Mouse (Mus musculus) kidney, embryonic 15.5 days (tissue): ENCODE results near the gene Rbm47. TPM values are rescaled to one million over a fixed set of nuclear protein-coding genes. Genes with fewer than 3 reads are reported as not detected.
"Not testable (repeated sequence)": the region's sequence is repeated elsewhere in the genome, so short reads cannot be mapped to it uniquely, and the experiment has no call there.

Source experiments
- ATAC-seq: fragments of 200-750 bp; cut with Nextera tagmentation; replicated peaks from 2 replicates; pipeline ENCODE4 v1.8.0; 2017; ENCODE audit warnings: moderate TSS enrichment; ENCODE audit not compliant: low FRiP score
- H3K27ac ChIP-seq: fragments of 300-500 bp; sonication (generic); 2 replicates; pipeline ENCODE4 v1.5.1; 2015; ENCODE audit warnings: mild to moderate bottlenecking, inconsistent platforms
- H3K27me3 ChIP-seq: fragments of 300-500 bp; sonication (generic); 2 replicates; pipeline ENCODE4 v1.6.1; 2015; ENCODE audit warnings: inconsistent platforms
- H3K36me3 ChIP-seq: fragments of 300-500 bp; sonication (generic); 2 replicates; pipeline ENCODE4 v1.6.1; 2015; ENCODE audit warnings: inconsistent platforms
- H3K4me1 ChIP-seq: fragments of 300-500 bp; sonication (generic); 2 replicates; pipeline ENCODE4 v1.6.1; 2015; ENCODE audit warnings: inconsistent platforms
- H3K4me2 ChIP-seq: fragments of 300-500 bp; sonication (generic); 2 replicates; pipeline ENCODE4 v1.6.1; 2015; ENCODE audit warnings: moderate library complexity, mild to moderate bottlenecking, inconsistent platforms
- H3K4me3 ChIP-seq: fragments of 300-500 bp; sonication (generic); replicated peaks from 2 replicates; pipeline ENCODE4 v1.5.1; 2015; ENCODE audit warnings: mild to moderate bottlenecking, inconsistent platforms
- H3K9ac ChIP-seq: fragments of 300-500 bp; sonication (generic); 2 replicates; pipeline ENCODE4 v1.6.1; 2015; ENCODE audit warnings: mild to moderate bottlenecking, inconsistent platforms
- H3K9me3 ChIP-seq: fragments of 300-500 bp; sonication (generic); replicated peaks from 2 replicates; pipeline ENCODE4 v1.6.1; 2016; ENCODE audit warnings: inconsistent platforms
- WGBS: fragments of 180-500 bp; shearing (Covaris S2); methylation state at CpG from one replicate; pipeline ENCODE4 v1.1.7; 2015; ENCODE audit warnings: mixed read lengths; 5-methylcytosine and 5-hydroxymethylcytosine counted together
- polyA plus RNA-seq: library from polyadenylated mRNA; unstranded; fragments of >200 nt; fragmentation: Nextera tagmentation; extraction: Ambion mirVana; gene quantifications from 2 replicates; pipeline ENCODE4 v1.2.1, GENCODE M21; 2015

Gene Rbm47
- polyA plus RNA-seq, 1 experiment from 2014 or later = 60.6 TPM

DNA sequence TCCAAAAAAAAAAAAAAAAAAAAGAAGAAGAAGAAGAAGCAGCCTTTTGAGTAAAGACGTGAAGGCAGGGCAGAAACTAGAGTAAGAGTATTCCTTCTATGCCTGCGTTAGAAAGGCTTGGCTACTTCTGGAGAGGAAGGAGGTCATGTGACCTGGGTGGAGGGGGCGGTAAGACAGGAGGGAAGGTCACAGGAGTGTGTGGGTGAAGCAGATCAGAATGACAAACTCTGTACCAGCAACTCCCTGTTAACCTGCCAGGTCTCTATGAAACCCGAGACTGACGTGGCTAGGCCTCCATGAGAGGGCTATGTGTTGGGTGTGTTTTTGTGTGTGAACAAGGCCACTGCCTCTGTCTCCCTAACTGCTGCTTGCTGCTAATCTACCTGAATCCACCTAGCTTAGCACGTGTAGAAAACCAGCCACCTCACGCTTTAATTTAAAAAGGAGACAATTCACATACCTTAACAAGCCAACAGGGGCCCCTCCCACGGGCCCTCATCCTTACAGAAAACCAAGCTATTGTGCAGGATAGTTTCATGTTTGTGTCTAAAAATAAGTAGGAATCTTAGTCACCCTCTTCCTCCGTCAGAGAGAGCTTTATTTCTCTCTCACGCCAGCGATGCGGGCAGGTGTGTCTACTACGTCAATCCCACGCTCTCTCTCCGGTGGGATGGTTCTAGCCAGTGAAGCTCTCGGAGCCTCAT lies 17.7 kb upstream of the Rbm47 start:
- no peak overlapping the region for H3K4me3 ChIP-seq
- no peak overlapping the region for H3K9ac ChIP-seq
- no peaks in the 10 kb centered on the region for H3K9me3 ChIP-seq
- 0 out of 2 replicates have a peak, but pooled peaks cover 2% of the 10 kb centered on the region for H3K4me1 ChIP-seq
- H3K27ac ChIP-seq = no peak overlapping the region
- H3K27me3 ChIP-seq = no peaks in the 10 kb centered on the region
- no peak overlapping the region for H3K4me2 ChIP-seq
- no peaks in the 10 kb centered on the region for H3K36me3 ChIP-seq
- WGBS = 67% methylated on average over 16 of the region's 16 CpGs
- no peak for ATAC-seq

DNA sequence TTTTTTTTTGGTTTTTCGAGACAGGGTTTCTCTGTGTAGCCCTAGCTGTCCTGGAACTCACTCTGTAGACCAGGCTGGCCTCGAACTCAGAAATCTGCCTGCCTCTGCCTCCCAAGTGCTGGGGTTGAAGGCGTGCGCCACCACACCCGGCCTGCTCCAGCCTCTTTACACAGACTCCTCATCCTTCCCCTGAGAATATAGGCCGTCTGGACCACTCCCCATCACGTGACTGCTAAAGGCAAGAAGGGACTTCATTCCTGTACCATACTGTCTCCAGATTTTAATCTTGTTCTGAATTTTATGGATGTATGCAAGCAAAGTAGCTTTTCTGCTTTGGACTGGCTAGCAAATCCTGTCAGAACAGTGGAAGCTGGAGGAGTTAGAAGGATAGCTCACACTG lies 15.7 kb upstream of the Rbm47 start:
- not testable (repeated sequence) for H3K9ac ChIP-seq, H3K4me1 ChIP-seq

DNA sequence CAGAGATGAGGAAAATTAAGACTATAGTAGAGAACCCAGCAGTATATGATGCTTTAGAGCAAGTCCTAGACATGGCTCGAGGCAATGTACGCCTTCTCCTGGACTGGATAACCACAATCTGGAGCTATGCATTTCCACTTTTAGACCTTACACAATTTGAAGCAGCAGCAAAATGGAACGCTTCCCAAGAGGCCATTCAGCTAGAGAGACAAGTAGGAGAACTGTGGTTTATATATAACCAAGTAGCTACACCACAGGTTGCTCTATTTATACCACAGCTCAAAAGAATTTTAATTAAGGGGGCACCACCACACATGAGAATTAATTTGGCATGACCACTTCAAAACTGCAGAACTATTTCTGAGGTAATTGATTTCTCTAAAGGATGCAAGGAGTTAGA lies 9.2 kb upstream of the Rbm47 start:
- Histone ChIP-seq H3K9me3 (no peaks in the 10 kb centered on the region), H3K36me3 (no peaks in the 10 kb centered on the region), H3K27ac (peak overlapping the region; percentile 45; the same call in 1 of the 2 replicates), H3K27me3 (no peaks in the 10 kb centered on the region), H3K4me2 (no peak overlapping the region), H3K4me3 (no peak overlapping the region), H3K9ac (no peak overlapping the region), H3K4me1 (peaks cover 12% of the 10 kb centered on the region; the same call in 1 of the 2 replicates)
- WGBS = 79% methylated on average over 3 of the region's 3 CpGs
- ATAC-seq = peak; percentile 64; the same call in 1 of the 2 replicates

More for the DNA sequence above, 15.7 kb upstream of the Rbm47 start:
- H3K27me3 ChIP-seq, H3K9me3 ChIP-seq, H3K4me2 ChIP-seq, H3K36me3 ChIP-seq, ATAC-seq, H3K4me3 ChIP-seq, H3K27ac ChIP-seq: not testable (repeated sequence)
- 92% methylated on average over 6 of the region's 7 CpGs for WGBS

DNA sequence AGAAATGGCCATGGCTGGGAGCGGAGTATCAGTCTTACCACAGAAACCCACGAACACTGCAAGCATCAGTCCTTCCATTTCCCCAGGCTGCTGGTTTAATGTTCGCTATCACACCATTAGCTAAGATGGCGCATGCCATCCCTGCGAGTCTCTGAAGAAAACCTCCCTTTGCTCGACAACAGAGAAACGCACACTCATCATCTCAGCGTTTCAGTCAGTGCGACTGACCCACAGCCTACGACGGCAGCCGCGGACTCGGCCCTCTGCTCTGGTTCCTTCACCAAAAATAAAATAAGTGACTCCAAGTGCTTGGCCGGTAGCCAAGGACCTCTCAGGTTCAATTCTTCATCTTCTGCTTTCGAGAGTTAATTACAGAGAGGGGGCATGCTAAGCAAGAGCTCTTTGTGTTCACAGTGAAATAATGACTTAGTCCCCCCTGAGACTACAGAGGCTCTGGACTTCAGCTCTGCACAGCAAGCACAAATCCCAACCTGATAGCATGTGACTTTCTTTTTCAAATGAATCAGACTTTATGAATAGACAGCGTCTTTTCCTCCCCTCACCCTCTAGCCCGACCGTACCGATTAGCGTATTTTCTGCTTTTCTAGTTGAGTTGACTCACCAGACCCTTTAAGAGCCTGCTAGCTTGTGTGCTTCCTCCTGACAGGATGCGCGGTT lies 1.4 kb upstream of the Rbm47 start:
- peak overlapping the region; percentile 24; the same call in 1 of the 2 replicates for H3K4me2 ChIP-seq

DNA sequence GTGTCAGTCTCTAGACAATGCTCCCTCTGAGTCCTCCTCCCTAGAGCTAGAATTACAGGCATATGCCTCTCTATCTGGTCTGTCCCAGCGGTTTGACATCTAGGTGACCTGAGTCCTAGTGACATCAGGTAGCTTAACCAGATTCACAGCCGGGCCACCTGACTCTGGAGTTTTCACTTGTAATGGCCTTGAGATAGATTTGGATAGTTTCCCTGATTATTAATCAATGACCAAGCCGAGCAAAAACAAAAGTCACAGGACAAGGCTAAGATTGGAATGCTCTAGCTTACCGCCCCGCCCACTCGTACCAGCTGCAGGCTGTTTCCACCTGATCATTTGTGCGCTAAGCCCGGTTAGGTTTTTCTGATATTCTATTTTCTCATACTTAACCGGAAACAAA lies 2.3 kb downstream of the Rbm47 start:
- Histone ChIP-seq H3K4me3 (no peak overlapping the region), H3K4me2 (no peak overlapping the region), H3K36me3 (no peaks in the 10 kb centered on the region), H3K9ac (no peak overlapping the region), H3K9me3 (no peaks in the 10 kb centered on the region), H3K27ac (no peak overlapping the region), H3K4me1 (peaks cover 8% of the 10 kb centered on the region; the same call in 1 of the 2 replicates), H3K27me3 (no peaks in the 10 kb centered on the region)
- 68% methylated on average over 9 of the region's 9 CpGs for WGBS
- ATAC-seq = no peak

More for the DNA sequence above, 1.4 kb upstream of the Rbm47 start:
- no peaks in the 10 kb centered on the region for H3K27me3 ChIP-seq
- H3K4me3 ChIP-seq = no peak overlapping the region
- H3K9me3 ChIP-seq = no peaks in the 10 kb centered on the region
- H3K9ac ChIP-seq = no peak overlapping the region
- WGBS = 59% methylated on average over 23 of the region's 23 CpGs
- H3K36me3 ChIP-seq = no peaks in the 10 kb centered on the region
- no peaks in the 10 kb centered on the region; the same call in 1 of the 2 replicates for H3K4me1 ChIP-seq
- no peak for ATAC-seq
- no peak overlapping the region for H3K27ac ChIP-seq

DNA sequence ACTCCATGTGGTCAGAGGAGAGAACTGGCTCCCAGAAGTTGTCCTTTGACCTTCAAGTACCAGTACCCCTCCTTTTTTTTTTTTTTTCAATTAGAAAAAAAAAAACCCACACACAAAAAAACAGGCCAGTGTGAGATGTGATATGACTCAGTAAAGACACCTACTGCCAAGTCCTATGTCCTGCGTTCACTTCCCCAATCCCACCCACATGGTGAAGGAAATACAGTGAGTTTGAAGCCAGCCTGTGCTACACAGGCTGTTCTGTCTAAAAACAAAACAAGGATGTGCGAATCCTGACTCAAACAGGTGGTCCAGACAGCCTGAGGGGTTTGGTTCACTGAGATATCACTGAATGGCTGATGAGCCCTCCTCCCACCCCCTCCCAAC lies 3.8 kb downstream of the Rbm47 start:
- H3K36me3 ChIP-seq = no peaks in the 10 kb centered on the region
- no peaks in the 10 kb centered on the region for H3K27me3 ChIP-seq
- no peak overlapping the region for H3K27ac ChIP-seq
- no peaks in the 10 kb centered on the region for H3K9me3 ChIP-seq
- no peak overlapping the region for H3K4me2 ChIP-seq
- WGBS = 91% methylated on average over 2 of the region's 2 CpGs
- ATAC-seq = no peak
- H3K4me1 ChIP-seq = peaks cover 8% of the 10 kb centered on the region; the same call in 1 of the 2 replicates
- H3K4me3 ChIP-seq = no peak overlapping the region
- no peak overlapping the region for H3K9ac ChIP-seq

DNA sequence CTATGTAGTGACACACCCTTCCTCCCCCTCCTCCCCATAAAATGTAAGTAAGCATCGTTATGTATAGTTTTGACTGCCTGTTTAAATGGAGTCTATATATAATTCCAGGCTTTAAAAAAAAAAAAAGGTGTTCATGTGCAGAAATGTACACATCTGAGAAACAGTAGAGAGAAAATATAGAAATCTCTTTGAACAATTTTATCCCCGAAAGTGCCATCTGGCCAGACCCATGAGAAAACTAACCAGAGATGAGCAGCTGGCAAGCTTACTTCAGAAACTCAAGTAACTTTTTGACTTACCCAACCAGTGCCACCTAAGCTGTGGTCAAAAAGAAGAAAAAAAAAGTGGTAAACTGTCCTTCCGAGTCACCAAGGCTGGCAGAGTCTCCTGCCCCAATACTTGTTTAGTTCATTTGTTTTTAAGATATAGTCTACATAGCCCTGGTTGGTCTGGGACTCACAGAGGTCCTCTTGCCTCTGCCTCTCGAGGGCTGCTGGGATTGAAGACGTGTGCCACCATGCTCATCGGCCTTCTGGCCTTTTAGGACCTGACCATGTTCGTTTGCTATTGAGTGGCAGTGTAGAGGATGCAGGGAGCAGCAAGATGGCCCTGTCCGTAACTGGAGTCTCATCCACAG lies 4.3 kb downstream of the Rbm47 start:
- Histone ChIP-seq H3K36me3 (no peaks in the 10 kb centered on the region), H3K9me3 (no peaks in the 10 kb centered on the region), H3K4me1 (peaks cover 8% of the 10 kb centered on the region; the same call in 1 of the 2 replicates), H3K27ac (no peak overlapping the region), H3K4me3 (no peak overlapping the region), H3K9ac (no peak overlapping the region), H3K27me3 (no peaks in the 10 kb centered on the region), H3K4me2 (no peak overlapping the region)
- no peak for ATAC-seq
- 89% methylated on average over 8 of the region's 8 CpGs for WGBS

DNA sequence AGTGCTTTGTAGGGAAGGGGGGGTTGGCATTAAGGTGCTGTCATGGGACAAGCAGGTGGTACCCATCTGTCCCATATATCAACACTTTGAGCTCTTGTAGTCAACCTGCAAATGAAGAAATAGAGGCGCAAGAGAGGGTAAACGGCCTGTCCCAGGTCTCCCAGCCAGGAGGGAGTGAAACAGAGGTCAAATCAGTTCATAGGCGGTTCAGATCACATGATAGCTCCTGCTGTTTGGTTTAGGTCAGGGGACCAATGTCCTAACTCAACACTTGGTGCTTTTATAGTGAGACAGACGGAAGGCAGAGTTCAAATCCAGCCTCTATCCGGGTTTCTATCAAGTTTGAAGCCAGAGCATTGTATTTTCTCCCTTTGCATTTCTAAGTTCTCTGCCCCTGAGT lies 6.0 kb downstream of the Rbm47 start:
- H3K27me3 ChIP-seq = no peaks in the 10 kb centered on the region
- H3K9ac ChIP-seq = no peak overlapping the region
- H3K4me2 ChIP-seq = no peak overlapping the region
- no peak for ATAC-seq
- H3K4me1 ChIP-seq = peaks cover 8% of the 10 kb centered on the region; the same call in 1 of the 2 replicates
- H3K4me3 ChIP-seq = no peak overlapping the region
- no peaks in the 10 kb centered on the region for H3K36me3 ChIP-seq
- WGBS = 71% methylated on average over 5 of the region's 5 CpGs
- no peaks in the 10 kb centered on the region for H3K9me3 ChIP-seq
- no peak overlapping the region for H3K27ac ChIP-seq

DNA sequence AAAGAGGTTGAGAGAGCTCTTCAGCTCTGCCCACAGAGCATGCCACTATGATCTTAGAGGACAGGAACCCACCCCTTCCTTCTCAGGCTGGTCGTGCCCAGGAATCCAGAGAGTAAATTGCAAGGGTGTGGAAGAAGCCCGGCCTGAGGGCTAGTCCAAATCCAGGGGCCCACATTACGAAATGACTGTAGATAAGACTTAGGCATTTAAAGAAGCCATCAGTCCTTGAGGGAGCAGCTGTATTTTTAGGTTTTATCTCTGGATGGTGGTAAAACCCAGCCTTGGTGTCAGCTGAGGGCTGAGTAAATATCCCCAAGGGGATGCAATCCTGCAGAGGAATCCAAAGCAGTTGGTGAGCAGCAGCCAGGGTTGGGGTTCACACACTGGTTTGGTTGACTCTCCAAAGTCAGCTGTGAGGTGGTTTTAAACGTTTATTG lies 6.7 kb downstream of the Rbm47 start:
- Histone ChIP-seq H3K27me3 (no peaks in the 10 kb centered on the region), H3K9me3 (no peaks in the 10 kb centered on the region), H3K27ac (no peak overlapping the region), H3K4me2 (no peak overlapping the region), H3K4me1 (peaks cover 8% of the 10 kb centered on the region; the same call in 1 of the 2 replicates), H3K4me3 (no peak overlapping the region), H3K9ac (no peak overlapping the region), H3K36me3 (no peaks in the 10 kb centered on the region)
- WGBS = 39% methylated on average over 4 of the region's 4 CpGs
- ATAC-seq = no peak

DNA sequence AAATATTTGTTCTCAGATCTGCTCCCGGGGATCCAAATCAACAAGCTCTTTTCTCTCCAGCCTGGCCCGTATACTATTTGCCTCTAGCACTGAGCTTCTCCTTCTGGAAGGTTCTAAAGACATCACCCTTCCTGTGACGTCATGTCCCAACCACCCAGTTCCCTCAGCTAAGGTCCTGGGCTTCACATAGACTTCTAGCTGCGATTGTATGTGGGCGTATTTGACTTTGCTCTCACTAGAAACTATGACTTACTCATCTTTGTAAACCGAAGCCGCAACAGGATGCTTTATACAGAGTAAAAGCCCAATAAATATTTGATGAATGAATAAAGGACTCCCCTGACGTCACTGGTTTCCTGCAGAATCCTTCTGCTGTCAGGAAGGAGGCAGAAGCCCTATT lies 7.2 kb downstream of the Rbm47 start:
- Histone ChIP-seq H3K4me3 (no peak overlapping the region), H3K36me3 (no peaks in the 10 kb centered on the region), H3K4me1 (peaks cover 8% of the 10 kb centered on the region; the same call in 1 of the 2 replicates), H3K4me2 (no peak overlapping the region), H3K27me3 (no peaks in the 10 kb centered on the region), H3K9me3 (no peaks in the 10 kb centered on the region), H3K9ac (no peak overlapping the region), H3K27ac (no peak overlapping the region)
- 73% methylated on average over 8 of the region's 8 CpGs for WGBS
- ATAC-seq = no peak

DNA sequence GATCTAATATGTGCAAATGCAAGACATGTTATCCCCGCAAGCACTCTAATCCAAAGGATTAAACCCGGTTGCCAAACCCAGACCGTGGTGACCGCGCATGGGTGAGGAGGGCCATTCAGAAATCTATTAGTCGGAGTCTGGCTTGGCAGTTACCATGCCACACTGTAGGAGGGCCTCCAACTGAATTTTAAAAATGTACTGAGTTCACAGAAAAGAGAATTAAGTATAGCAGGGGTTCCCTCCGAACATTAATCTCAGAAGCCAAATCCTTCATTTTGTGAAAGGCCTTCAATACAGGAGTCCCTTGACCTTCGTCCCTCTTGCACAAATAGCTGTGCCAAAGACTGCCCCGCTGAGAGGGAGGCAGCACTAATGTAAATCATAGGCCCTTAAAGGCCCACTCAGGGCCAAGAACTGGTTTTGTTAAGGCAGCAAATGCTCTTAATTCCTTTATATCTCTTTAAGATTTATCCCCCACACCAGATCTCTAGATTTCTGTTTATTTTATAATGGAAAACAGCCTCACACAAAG lies 16.4 kb downstream of the Rbm47 start:
- Histone ChIP-seq H3K4me1 (peaks cover 15% of the 10 kb centered on the region), H3K9ac (no peak overlapping the region), H3K4me2 (no peak overlapping the region), H3K27me3 (peaks cover 25% of the 10 kb centered on the region), H3K4me3 (no peak overlapping the region), H3K36me3 (no peaks in the 10 kb centered on the region), H3K9me3 (no peaks in the 10 kb centered on the region), H3K27ac (no peak overlapping the region)
- WGBS = 80% methylated on average over 9 of the region's 9 CpGs
- no peak for ATAC-seq

DNA sequence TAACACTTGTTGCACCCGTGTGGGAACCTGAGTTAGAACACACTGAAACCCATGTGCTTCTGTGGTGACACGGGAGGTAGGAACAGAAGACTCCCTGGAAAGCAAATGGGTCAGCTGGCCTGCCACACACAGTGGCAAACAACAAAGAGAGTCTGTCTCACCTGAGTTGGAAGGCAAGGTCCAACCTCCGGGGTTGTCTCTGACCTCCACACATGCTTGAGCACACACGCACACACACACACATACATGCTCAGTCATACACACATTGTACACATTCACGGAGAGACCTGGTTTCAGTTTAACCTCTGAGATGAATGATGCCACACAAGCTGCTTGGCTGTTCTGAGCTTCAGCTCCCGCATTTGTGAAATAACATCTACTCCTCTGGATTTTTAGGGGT lies 18.3 kb downstream of the Rbm47 start:
- Histone ChIP-seq H3K9ac (no peak overlapping the region), H3K27me3 (peaks cover 30% of the 10 kb centered on the region), H3K4me2 (no peak overlapping the region), H3K4me3 (no peak overlapping the region), H3K9me3 (no peaks in the 10 kb centered on the region), H3K36me3 (no peaks in the 10 kb centered on the region), H3K27ac (no peak overlapping the region), H3K4me1 (peaks cover 25% of the 10 kb centered on the region)
- WGBS = 80% methylated on average over 6 of the region's 6 CpGs
- no peak for ATAC-seq
